Mouse (Mus musculus) olfactory bulb, adult 2 months (tissue): ENCODE results near the gene Dct.

Source experiments
- CTCF ChIP-seq: fragments of 200-500 bp; IDR thresholded peaks from 2 replicates; pipeline ENCODE4 v1.5.1; 2012; ENCODE audit warnings: low read depth, mild to moderate bottlenecking, low read length, moderate library complexity; ENCODE audit not compliant: insufficient read depth
- POLR2A ChIP-seq: fragments of 200-500 bp; IDR thresholded peaks from 2 replicates; pipeline ENCODE4 v1.6.1; 2012; ENCODE audit warnings: mild to moderate bottlenecking, low read depth, low read length, moderate library complexity; ENCODE audit not compliant: insufficient read depth

DNA sequence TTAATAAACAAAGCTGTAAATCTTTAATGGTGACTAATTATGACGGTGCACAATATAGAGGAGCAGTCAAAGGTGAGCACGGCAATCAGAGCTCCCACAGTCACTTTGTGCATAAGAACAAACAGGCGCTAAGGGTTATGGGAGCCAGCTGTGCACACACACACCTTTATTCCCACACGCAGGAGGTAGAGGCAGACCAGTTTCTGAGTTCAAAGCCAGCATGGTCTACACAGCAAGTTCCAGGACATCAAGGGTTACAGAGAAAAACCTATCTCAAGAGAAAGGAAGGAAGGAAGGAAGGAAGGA lies 6.5 kb upstream of the Dct start:
- TF ChIP-seq POLR2A (no peak), CTCF (no peak)
